Mouse (Mus musculus) bone marrow, adult 2 months (tissue): ENCODE measurements around the gene Cblb.

Source experiments
- CTCF ChIP-seq: fragments of 200-500 bp; IDR thresholded peaks from 2 replicates; pipeline ENCODE4 v1.5.1; 2011; ENCODE audit warnings: low read length, control low read depth; ENCODE audit not compliant: control insufficient read depth, insufficient read depth
- POLR2A ChIP-seq: fragments of 200-500 bp; IDR thresholded peaks from 2 replicates; pipeline ENCODE4 v1.6.1; 2011; ENCODE audit warnings: low read depth, mild to moderate bottlenecking, control low read depth, low read length, borderline replicate concordance; ENCODE audit not compliant: control insufficient read depth

DNA sequence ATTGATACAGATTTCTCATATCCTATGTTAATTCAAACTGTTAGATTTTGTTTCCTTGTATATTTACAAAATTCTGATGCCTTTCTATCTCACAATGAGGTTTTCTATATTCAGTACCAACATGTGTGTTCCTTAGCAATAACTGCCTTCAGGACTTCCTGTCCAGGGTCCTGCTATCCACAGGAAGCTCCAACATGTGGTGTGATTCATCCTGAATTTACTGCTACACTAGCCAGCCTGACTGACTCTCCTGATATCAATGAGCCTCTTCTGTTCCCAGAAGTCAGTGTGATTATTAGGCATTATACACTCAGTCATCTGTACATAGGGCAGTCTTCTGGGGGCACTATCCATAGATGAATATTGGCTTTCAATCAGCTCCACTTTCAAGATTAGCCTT, 30.2 kb upstream of the Cblb start:
- TF ChIP-seq POLR2A: no peak
- TF ChIP-seq CTCF: no peak
